Mouse (Mus musculus) embryonic fibroblast, embryonic 13.5 days (primary cell): ENCODE data around the gene Tusc2.

Source experiments
- CTCF ChIP-seq: IDR thresholded peaks from 2 replicates; pipeline ENCODE4 v1.5.1; 2011; ENCODE audit warnings: mild to moderate bottlenecking, control low read depth, low read length, moderate library complexity, borderline replicate concordance; ENCODE audit not compliant: insufficient read depth
- POLR2A ChIP-seq: IDR thresholded peaks from 2 replicates; pipeline ENCODE4 v1.6.1; 2011; ENCODE audit warnings: low read depth, mild to moderate bottlenecking, control low read depth, low read length, moderate library complexity

DNA sequence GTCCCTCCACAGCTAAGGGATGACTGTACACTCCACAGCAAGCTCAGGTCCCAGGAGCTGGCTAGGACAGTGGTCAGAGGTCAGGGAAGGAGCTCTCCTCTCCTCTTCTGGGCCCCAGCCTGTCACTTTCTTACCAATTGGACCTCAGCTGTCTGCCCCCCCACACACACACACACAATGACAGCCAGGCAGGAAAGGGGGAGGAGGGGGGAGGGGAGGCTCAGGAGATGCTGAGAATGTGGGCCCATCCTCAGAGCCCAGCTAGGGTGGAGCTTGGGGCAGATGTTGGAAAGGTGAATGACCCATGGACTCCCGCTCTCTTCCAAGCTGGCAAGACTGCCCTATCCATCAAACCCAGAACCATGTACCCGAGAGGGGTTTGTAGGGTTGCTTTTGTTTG lies 44.0 kb downstream of the Tusc2 start:
- TF ChIP-seq POLR2A (no peak), CTCF (no peak)
